Mouse (Mus musculus) macrophage (primary cell): Measurements from ENCODE around the gene Nos1ap. TPM values are rescaled to one million over a fixed set of nuclear protein-coding genes. Genes with fewer than 3 reads are reported as not detected.

Experiments
- H3K27ac ChIP-seq: fragments of 350-480 bp; formaldehyde crosslinking; 2 replicates; pipeline ENCODE4 v1.9.0; 2021
- H3K36me3 ChIP-seq: fragments of 350-480 bp; formaldehyde crosslinking; 2 replicates; pipeline ENCODE4 v1.9.0; 2021; ENCODE audit errors: inconsistent target
- H3K4me3 ChIP-seq: fragments of 350-480 bp; formaldehyde crosslinking; 2 replicates; pipeline ENCODE4 v1.9.0; 2021; ENCODE audit errors: inconsistent target
- H3K79me2 ChIP-seq: fragments of 350-480 bp; formaldehyde crosslinking; 2 replicates; pipeline ENCODE4 v1.9.0; 2021; ENCODE audit errors: inconsistent target
- WGBS: methylation state at CpG from one replicate; pipeline ENCODE4 v1.1.7; 2026; ENCODE audit warnings: inconsistent platforms; ENCODE audit not compliant: missing documents; 5-methylcytosine and 5-hydroxymethylcytosine counted together
- polyA plus RNA-seq: library from polyadenylated mRNA; stranded (reverse); fragments of 250-400 nt; gene quantifications from 3 replicates; pipeline ENCODE4 v1.2.4, GENCODE M21; 2018; ENCODE audit warnings: inconsistent platforms

The Nos1ap gene
- polyA plus RNA-seq, 1 experiment from 2014 or later, result 1.5 TPM

- H3K4me3 ChIP-seq, result no peak overlapping the region
- 97% methylated on average over 7 of the region's 7 CpGs for WGBS
- H3K36me3 ChIP-seq, result no peaks in the 10 kb centered on the region
- H3K27ac ChIP-seq, result no peak overlapping the region
- no peaks in the 10 kb centered on the region for H3K79me2 ChIP-seq
These were observed 99.7 kb downstream of the Nos1ap start for GRCm38 (mm10) chr1:170489936-170490335.

- WGBS, result 84% methylated on average over 6 of the region's 6 CpGs
- H3K36me3 ChIP-seq, result no peaks in the 10 kb centered on the region
- H3K4me3 ChIP-seq, result no peak overlapping the region
- no peak overlapping the region for H3K27ac ChIP-seq
- H3K79me2 ChIP-seq, result no peaks in the 10 kb centered on the region
These were observed 100.2 kb downstream of the Nos1ap start for GRCm38 (mm10) chr1:170489450-170489849.

DNA sequence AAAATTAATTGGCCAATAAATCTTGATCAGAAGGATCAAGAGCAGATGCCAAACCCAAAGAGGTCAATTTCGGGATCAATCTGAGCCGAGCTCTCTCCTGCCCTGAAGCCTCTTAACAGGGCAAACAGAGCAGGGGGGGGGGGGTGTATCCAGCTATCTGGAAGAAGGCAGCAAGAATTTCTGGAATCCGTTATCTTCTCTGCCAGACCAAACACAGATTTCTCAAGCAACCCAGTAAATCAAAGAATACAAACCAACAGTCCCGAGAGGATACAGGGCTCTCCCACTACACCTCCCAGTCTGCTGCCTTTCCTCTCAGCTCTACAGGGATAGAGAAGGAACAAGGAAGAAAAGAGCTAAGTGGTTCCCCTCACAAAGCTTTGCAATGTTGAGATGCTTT, 104.5 kb downstream of the Nos1ap start:
- H3K4me3 ChIP-seq, result no peak overlapping the region
- no peak overlapping the region for H3K27ac ChIP-seq
- no peaks in the 10 kb centered on the region for H3K36me3 ChIP-seq
- no peaks in the 10 kb centered on the region for H3K79me2 ChIP-seq
- 91% methylated on average over 4 of the region's 4 CpGs for WGBS

GRCm38 (mm10) chr1:170482236-170482905, 107.3 kb downstream of the Nos1ap start:
- H3K36me3 ChIP-seq, result no peaks in the 10 kb centered on the region
- H3K4me3 ChIP-seq, result no peak overlapping the region
- no peaks in the 10 kb centered on the region for H3K79me2 ChIP-seq
- WGBS, result 97% methylated on average over 6 of the region's 8 CpGs
- no peak overlapping the region for H3K27ac ChIP-seq

GRCm38 (mm10) chr1:170481093-170481492, 108.6 kb downstream of the Nos1ap start:
- 37% methylated on average over 3 of the region's 3 CpGs for WGBS

DNA sequence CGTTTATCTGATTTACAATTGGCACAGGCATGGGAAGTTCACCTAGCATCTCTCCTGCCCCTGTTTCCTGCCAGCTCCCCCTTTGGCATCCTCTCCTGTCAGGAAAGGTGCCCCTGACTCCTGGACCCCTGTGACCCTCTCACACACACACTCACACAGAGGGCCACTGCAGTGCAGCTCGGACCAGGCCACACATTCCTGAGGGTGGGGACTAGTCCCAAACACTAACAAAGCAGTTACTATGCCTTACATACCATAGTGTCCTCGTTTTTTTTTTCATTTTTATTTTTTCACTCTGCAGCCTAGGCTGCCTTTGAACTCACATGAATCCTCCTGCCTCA, 110.2 kb downstream of the Nos1ap start:
- WGBS, result 52% methylated on average over 3 of the region's 3 CpGs
- Histone ChIP-seq H3K36me3 (no peaks in the 10 kb centered on the region), H3K79me2 (no peaks in the 10 kb centered on the region), H3K27ac (no peak overlapping the region), H3K4me3 (no peak overlapping the region)

More at GRCm38 (mm10) chr1:170481093-170481492, 108.6 kb downstream of the Nos1ap start:
- no peaks in the 10 kb centered on the region for H3K79me2 ChIP-seq
- no peak overlapping the region for H3K27ac ChIP-seq
- no peaks in the 10 kb centered on the region for H3K36me3 ChIP-seq
- H3K4me3 ChIP-seq, result no peak overlapping the region

GRCm38 (mm10) chr1:170478791-170479457, 110.7 kb downstream of the Nos1ap start:
- H3K36me3 ChIP-seq, result no peaks in the 10 kb centered on the region
- 58% methylated on average over 4 of the region's 4 CpGs for WGBS
- no peak overlapping the region for H3K4me3 ChIP-seq
- no peaks in the 10 kb centered on the region for H3K79me2 ChIP-seq
- no peak overlapping the region for H3K27ac ChIP-seq

DNA sequence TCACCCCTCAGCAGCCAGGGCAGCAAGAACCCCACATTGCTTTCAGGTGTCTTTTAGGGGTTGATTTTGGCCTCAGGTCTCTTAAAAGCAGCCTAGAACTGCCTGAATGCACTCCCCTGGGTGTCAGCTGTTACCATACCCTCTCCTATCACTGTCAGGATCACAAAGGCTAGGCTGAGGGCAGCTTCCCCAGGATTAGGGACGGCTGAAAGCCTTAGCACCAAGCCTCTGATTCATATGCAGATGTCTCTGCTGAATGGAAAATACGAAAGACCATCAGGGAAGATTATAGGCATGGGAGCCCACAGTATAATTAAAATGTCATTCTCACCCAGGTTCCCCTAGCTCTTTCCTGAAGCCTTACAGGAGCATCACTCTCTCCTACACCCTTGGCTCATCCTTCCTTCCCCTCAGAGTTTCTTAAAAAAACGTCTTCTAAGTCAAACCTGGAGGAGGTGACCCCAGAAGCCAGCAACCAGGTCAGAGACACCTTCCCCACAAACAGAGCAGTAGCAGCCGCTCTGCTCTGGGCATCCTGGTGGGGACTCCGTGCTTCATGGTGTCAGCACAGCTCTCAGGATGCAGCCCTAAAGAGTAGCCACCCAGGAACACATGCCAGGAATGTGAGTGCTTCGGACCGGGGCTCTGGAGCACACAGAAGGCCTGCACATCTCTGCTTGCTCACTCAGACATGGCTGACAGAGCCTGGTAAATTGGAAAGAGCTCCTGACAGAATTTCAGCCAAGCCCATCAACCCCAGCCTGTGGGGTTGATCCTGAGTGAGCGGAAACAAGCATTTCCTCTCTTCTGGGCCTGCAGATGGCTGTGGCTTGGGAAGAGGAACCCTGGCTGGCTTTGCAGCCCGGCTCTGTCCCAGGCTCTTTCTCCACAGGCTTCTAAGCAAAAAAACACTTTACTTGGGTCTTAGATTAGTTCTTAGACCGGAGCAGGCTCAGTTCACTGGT, 111.7 kb downstream of the Nos1ap start:
- Histone ChIP-seq H3K79me2 (no peaks in the 10 kb centered on the region), H3K4me3 (no peak overlapping the region), H3K36me3 (no peaks in the 10 kb centered on the region), H3K27ac (peak overlapping the region; percentile 13)
- 26% methylated on average over 10 of the region's 10 CpGs for WGBS

GRCm38 (mm10) chr1:170473460-170473859, 116.2 kb downstream of the Nos1ap start:
- 84% methylated on average over 6 of the region's 6 CpGs for WGBS
- H3K79me2 ChIP-seq, result no peaks in the 10 kb centered on the region
- no peaks in the 10 kb centered on the region for H3K36me3 ChIP-seq
- no peak overlapping the region for H3K27ac ChIP-seq
- H3K4me3 ChIP-seq, result no peak overlapping the region

- H3K4me3 ChIP-seq, result no peak overlapping the region
These were observed 116.8 kb downstream of the Nos1ap start for GRCm38 (mm10) chr1:170472861-170473260.

GRCm38 (mm10) chr1:170466099-170467009, 123.3 kb downstream of the Nos1ap start:
- WGBS, result 56% methylated on average over 6 of the region's 6 CpGs
- no peak overlapping the region for H3K4me3 ChIP-seq
- no peak overlapping the region for H3K27ac ChIP-seq
- no peaks in the 10 kb centered on the region for H3K79me2 ChIP-seq
- no peaks in the 10 kb centered on the region for H3K36me3 ChIP-seq

More at GRCm38 (mm10) chr1:170472861-170473260, 116.8 kb downstream of the Nos1ap start:
- Histone ChIP-seq H3K79me2 (no peaks in the 10 kb centered on the region), H3K27ac (no peak overlapping the region), H3K36me3 (no peaks in the 10 kb centered on the region)

GRCm38 (mm10) chr1:170462140-170462539, 127.5 kb downstream of the Nos1ap start:
- 82% methylated on average over 1 of the region's 1 CpGs for WGBS

GRCm38 (mm10) chr1:170459896-170460602, 129.6 kb downstream of the Nos1ap start:
- Histone ChIP-seq H3K27ac (no peak overlapping the region), H3K79me2 (no peaks in the 10 kb centered on the region), H3K4me3 (no peak overlapping the region), H3K36me3 (no peaks in the 10 kb centered on the region)
- WGBS, result 95% methylated on average over 5 of the region's 5 CpGs

More at GRCm38 (mm10) chr1:170462140-170462539, 127.5 kb downstream of the Nos1ap start:
- H3K4me3 ChIP-seq, result no peak overlapping the region
- no peaks in the 10 kb centered on the region for H3K36me3 ChIP-seq
- H3K79me2 ChIP-seq, result no peaks in the 10 kb centered on the region
- no peak overlapping the region for H3K27ac ChIP-seq
